Mouse (Mus musculus) embryonic facial prominence, embryonic 12.5 days (tissue): ENCODE data around the gene Lama1. TPM values are rescaled to one million over a fixed set of nuclear protein-coding genes. Genes with fewer than 3 reads are reported as not detected.
"Not testable (repeated sequence)": the region's sequence is repeated elsewhere in the genome, so short reads cannot be mapped to it uniquely, and the experiment has no call there.

Experiments used
- ATAC-seq: fragments of 200-750 bp; cut with Nextera tagmentation; 2 replicates; pipeline ENCODE4 v1.8.0; 2017; ENCODE audit not compliant: insufficient number of reproducible peaks, insufficient read depth, low FRiP score, low TSS enrichment
- H3K27ac ChIP-seq: fragments of 300-500 bp; sonication (generic); 2 replicates; pipeline ENCODE4 v1.5.1; 2016; ENCODE audit warnings: mild to moderate bottlenecking
- H3K27me3 ChIP-seq: fragments of 300-500 bp; sonication (generic); 2 replicates; pipeline ENCODE4 v1.6.1; 2016; ENCODE audit warnings: mild to moderate bottlenecking, moderate library complexity
- H3K36me3 ChIP-seq: fragments of 300-500 bp; sonication (generic); 2 replicates; pipeline ENCODE4 v1.6.1; 2016; ENCODE audit warnings: mild to moderate bottlenecking
- H3K4me1 ChIP-seq: fragments of 300-500 bp; sonication (generic); 2 replicates; pipeline ENCODE4 v1.6.1; 2016
- H3K4me2 ChIP-seq: fragments of 300-500 bp; sonication (generic); replicated peaks from 2 replicates; pipeline ENCODE4 v1.6.1; 2016; ENCODE audit warnings: mild to moderate bottlenecking, moderate library complexity
- H3K4me3 ChIP-seq: fragments of 300-500 bp; sonication (generic); 2 replicates; pipeline ENCODE4 v1.5.1; 2016; ENCODE audit warnings: mild to moderate bottlenecking
- H3K9ac ChIP-seq: fragments of 300-500 bp; sonication (generic); 2 replicates; pipeline ENCODE4 v1.6.1; 2016; ENCODE audit warnings: mild to moderate bottlenecking, moderate library complexity
- H3K9me3 ChIP-seq: fragments of 300-500 bp; sonication (generic); 2 replicates; pipeline ENCODE4 v1.6.1; 2016; ENCODE audit warnings: mild to moderate bottlenecking, moderate library complexity
- WGBS: fragments of 180-500 bp; shearing (Covaris S2); methylation state at CpG from one replicate; pipeline ENCODE4 v1.1.7; 2016; 5-methylcytosine and 5-hydroxymethylcytosine counted together
- polyA plus RNA-seq: library from polyadenylated mRNA; unstranded; fragments of >200 nt; fragmentation: Nextera tagmentation; extraction: Ambion mirVana; gene quantifications from 2 replicates; pipeline ENCODE4 v1.2.1, GENCODE M21; 2016

Gene Lama1
- polyA plus RNA-seq, 1 experiment from 2014 or later = 8.0 TPM

DNA sequence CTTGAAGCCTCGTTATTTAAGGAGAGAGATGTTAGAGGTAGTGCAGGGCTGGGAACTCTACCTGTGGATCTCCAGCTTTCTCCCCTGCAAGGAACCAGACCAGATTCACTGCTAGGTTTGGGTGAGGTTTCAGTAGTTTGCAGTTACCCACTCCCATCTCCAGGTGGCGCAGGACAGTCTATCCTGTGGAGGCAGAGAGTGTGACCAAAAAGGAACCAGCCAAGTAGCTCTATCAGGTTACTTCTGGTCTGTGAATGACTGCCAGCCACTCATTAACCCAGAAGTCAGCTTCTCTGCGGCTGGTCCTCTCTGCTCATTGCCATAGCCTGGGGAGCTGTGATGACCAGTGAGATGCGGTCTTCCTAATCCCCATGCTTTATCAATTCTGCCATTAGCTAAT lies 82.8 kb downstream of the Lama1 start:
- H3K9ac ChIP-seq = no peak overlapping the region
- H3K36me3 ChIP-seq = peaks cover 3% of the 10 kb centered on the region; the same call in 1 of the 2 replicates
- H3K27ac ChIP-seq = no peak overlapping the region
- 0 out of 2 replicates have a peak, but pooled peaks have one; percentile 60 for ATAC-seq
- H3K27me3 ChIP-seq = no peaks in the 10 kb centered on the region
- H3K9me3 ChIP-seq = no peaks in the 10 kb centered on the region
- WGBS = 46% methylated on average over 4 of the region's 4 CpGs
- no peaks in the 10 kb centered on the region for H3K4me1 ChIP-seq
- H3K4me2 ChIP-seq = no peak overlapping the region
- no peak overlapping the region for H3K4me3 ChIP-seq

DNA sequence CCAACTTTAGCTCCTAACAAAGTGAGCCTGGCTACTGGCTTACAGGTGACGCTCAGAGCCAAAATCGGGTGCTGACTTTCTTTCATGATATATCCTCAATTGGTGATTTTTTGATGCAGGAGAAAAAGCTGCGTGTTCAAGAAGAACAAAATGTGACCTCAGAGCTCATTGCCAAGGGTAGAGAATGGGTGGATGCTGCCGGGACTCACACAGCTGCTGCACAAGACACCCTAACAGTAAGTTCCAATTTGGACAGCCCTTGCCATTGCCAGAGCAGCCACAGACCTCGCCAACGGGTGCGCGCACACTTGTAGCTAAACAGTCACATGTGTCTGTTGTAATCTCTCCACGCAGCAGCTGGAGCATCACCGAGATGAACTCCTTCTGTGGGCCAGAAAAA lies 94.0 kb downstream of the Lama1 start:
- 93% methylated on average over 10 of the region's 10 CpGs for WGBS
- Histone ChIP-seq H3K4me1 (no peaks in the 10 kb centered on the region), H3K36me3 (peaks cover 20% of the 10 kb centered on the region), H3K4me2 (no peak overlapping the region), H3K27me3 (no peaks in the 10 kb centered on the region), H3K27ac (no peak overlapping the region), H3K9me3 (no peaks in the 10 kb centered on the region), H3K9ac (no peak overlapping the region), H3K4me3 (no peak overlapping the region)
- no peak for ATAC-seq

DNA sequence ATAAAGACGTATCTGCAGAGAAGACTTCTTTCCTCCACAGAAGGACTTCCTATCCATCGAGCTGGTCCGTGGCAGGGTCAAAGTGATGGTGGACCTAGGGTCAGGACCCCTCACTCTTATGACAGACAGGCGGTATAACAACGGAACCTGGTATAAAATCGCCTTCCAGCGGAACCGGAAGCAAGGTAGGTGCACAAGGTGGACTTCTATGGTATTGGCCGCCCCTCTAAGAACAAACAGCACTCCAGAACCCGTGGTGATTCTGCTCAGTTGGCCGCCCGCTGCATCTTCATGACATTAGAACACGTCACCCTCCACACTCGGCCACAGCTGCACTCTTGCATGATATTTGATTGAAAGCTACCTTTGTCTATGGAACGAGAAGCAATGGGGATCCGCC lies 112.1 kb downstream of the Lama1 start:
- H3K27ac ChIP-seq = no peak overlapping the region
- WGBS = 94% methylated on average over 16 of the region's 16 CpGs
- H3K36me3 ChIP-seq = 0 out of 2 replicates have a peak, but pooled peaks cover 12% of the 10 kb centered on the region
- H3K4me3 ChIP-seq = no peak overlapping the region
- H3K27me3 ChIP-seq = no peaks in the 10 kb centered on the region
- H3K4me2 ChIP-seq = no peak overlapping the region
- H3K9ac ChIP-seq = no peak overlapping the region
- no peaks in the 10 kb centered on the region for H3K4me1 ChIP-seq
- no peaks in the 10 kb centered on the region for H3K9me3 ChIP-seq
- no peak for ATAC-seq

DNA sequence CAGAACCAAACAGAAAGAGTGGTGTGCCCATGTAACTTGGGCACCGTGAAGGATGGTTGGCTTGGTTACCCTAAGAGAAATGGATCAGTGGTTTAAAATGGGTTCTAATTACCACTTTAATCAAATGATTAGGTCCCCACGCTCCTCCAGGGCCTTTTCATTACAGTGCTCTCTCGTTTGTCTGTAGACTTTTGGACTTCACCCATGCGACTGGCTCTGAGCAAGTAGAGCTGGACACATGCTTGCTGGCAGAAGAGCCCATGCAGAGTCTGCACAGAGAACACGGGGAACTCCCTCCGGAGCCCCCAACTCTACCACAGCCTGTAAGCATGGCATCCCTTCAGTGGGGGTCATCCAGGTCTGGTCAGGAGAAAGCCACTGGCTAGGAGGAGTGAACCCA lies 116.6 kb downstream of the Lama1 start:
- Histone ChIP-seq H3K4me3 (no peak overlapping the region), H3K4me1 (no peaks in the 10 kb centered on the region), H3K9me3 (no peaks in the 10 kb centered on the region), H3K36me3 (peaks cover 28% of the 10 kb centered on the region; the same call in 1 of the 2 replicates), H3K27me3 (no peaks in the 10 kb centered on the region), H3K27ac (no peak overlapping the region), H3K9ac (no peak overlapping the region), H3K4me2 (no peak overlapping the region)
- no peak for ATAC-seq
- WGBS = 87% methylated on average over 6 of the region's 6 CpGs

DNA sequence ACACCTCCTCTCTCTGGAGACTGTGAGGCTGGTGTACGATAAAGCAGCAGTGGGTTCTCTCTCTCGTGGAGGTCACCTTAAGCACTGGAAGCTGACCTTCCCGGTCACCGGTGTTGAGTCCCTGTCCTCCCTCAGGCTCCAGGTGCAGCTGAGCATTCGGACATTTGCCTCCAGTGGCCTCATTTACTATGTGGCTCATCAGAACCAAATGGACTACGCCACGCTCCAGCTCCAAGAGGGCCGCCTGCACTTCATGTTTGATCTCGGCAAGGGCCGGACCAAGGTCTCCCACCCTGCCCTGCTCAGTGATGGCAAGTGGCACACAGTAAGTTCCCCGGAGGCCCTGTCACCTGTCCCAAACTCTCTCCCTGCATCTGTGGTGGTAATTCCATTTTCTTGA lies 118.7 kb downstream of the Lama1 start:
- Histone ChIP-seq H3K27me3 (no peaks in the 10 kb centered on the region), H3K4me3 (no peak overlapping the region), H3K4me1 (no peaks in the 10 kb centered on the region), H3K36me3 (peaks cover 28% of the 10 kb centered on the region; the same call in 1 of the 2 replicates), H3K27ac (no peak overlapping the region), H3K9ac (no peak overlapping the region), H3K9me3 (no peaks in the 10 kb centered on the region), H3K4me2 (no peak overlapping the region)
- 94% methylated on average over 11 of the region's 11 CpGs for WGBS
- ATAC-seq = no peak

DNA sequence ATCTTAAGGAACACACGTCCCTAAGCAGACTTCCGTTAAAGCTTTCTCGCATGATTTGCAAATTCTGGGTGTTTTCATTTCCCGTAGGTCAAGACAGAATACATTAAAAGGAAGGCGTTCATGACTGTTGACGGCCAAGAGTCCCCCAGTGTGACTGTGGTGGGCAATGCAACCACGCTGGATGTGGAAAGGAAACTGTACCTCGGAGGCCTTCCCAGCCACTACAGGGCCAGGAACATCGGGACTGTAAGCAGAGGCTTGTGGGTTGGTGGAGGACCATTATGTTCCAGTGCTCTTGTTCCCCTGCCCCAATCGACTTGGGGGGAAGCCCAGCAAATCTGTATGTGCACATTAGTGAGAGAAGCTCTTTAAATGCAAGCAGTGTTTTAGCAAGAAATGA lies 119.9 kb downstream of the Lama1 start:
- H3K4me2 ChIP-seq = no peak overlapping the region
- no peaks in the 10 kb centered on the region for H3K27me3 ChIP-seq
- H3K4me1 ChIP-seq = no peaks in the 10 kb centered on the region
- H3K4me3 ChIP-seq = no peak overlapping the region
- H3K9ac ChIP-seq = no peak overlapping the region
- no peaks in the 10 kb centered on the region for H3K9me3 ChIP-seq
- H3K27ac ChIP-seq = no peak overlapping the region
- ATAC-seq = no peak
- H3K36me3 ChIP-seq = peaks cover 24% of the 10 kb centered on the region; the same call in 1 of the 2 replicates
- WGBS = 92% methylated on average over 10 of the region's 10 CpGs

DNA sequence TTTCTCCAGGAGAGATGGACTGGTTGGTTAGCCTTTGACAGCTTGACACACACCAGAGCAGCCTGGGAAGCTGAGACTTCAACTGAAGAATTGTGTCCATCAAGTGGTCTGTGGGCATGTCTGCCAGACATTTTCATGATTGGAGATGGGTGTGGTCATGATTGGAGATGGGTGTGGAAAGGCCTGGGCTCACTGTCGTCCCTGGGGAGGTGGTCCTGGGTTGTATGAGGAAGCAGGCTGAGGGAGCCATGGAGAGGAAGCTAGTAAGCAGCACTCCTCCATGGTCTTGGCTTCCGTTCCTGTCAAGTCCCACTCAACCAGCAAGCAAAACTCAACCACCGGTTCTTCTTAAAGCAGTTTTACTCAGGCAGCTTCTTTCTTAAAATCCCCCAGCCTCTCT lies 130.4 kb downstream of the Lama1 start:
- H3K27ac ChIP-seq = no peak overlapping the region
- ATAC-seq = no peak
- no peak overlapping the region for H3K9ac ChIP-seq
- no peak overlapping the region for H3K4me3 ChIP-seq
- no peaks in the 10 kb centered on the region for H3K27me3 ChIP-seq
- H3K4me2 ChIP-seq = no peak overlapping the region
- no peaks in the 10 kb centered on the region for H3K4me1 ChIP-seq
- WGBS = 94% methylated on average over 3 of the region's 3 CpGs
- peaks cover 12% of the 10 kb centered on the region; the same call in 1 of the 2 replicates for H3K9me3 ChIP-seq
- H3K36me3 ChIP-seq = no peaks in the 10 kb centered on the region

DNA sequence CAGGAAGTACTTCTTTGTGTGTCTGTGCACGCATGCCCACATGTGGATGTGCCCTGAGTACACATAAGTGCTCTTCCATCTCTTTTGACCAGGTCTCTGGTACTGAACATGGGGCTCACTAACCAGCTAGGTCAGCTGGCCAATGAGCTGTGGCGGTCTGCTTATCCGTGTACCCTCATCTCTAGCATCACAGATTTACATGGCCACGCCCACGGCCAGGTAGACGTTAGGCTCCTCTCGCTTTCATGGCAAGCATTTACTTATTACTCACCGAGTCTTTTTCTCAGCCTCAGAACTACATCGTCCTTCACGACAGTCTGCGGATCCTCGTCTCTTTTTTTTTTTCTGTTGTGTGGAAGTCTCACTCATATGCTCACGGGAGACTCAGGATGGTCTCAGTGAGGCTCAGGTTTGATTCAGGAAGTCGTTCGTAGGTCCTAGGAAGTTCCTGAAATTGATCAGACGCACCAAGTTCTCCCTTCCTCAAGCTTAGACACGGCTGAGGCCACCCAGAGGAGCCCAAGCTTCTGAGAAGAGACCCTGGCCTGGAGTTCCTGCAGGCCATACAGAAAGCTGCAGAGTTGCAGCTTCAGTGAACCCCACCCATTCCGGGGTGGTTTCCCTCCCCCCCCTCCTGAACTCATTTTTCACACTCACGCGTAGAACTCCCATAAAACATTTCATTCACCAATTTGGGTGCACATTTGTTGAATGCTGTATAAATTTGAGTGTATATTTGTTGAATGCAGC lies 139.3 kb downstream of the Lama1 start:
- WGBS = 94% methylated on average over 20 of the region's 20 CpGs
- Histone ChIP-seq H3K27ac (no peak overlapping the region), H3K4me3 (no peak overlapping the region), H3K36me3 (peaks cover 2% of the 10 kb centered on the region), H3K4me1 (no peaks in the 10 kb centered on the region), H3K27me3 (no peaks in the 10 kb centered on the region), H3K9ac (no peak overlapping the region), H3K9me3 (no peaks in the 10 kb centered on the region), H3K4me2 (no peak overlapping the region)
- ATAC-seq = no peak

DNA sequence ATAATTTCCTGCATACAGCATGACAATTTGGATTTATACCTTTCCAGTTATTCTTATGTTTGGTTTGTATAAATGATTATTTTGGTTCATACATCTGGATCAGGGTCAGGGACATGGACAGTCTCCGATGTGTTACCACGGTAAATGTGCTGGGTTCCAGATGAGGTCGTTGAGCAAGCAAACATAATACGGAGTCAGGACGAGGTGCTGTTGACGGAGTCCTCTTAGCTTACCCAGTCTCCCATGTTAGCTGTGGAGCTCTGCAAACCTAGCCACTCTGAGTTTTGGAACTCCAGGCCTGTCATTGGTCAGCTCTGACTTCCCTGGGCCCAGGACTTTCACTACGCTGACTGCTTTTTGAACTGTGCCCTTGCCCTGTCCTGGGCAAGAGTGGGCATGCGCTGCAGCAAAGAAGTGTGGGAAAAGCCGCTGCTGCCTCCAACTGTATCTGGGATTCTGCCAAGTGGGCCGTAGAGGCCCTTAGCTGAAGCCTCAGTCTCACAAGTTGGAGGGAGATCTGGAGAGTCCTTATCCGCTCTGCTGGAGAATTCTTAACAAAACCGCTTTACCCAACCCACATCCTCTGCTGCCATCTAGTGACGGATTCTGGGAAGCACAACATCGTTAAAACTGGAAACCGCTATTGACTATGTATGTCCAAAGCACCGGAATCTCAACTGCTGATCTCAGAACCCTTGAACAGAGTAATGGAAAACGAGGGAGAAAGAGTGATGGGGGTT lies 140.5 kb downstream of the Lama1 start:
- Histone ChIP-seq H3K27ac (no peak overlapping the region), H3K4me3 (no peak overlapping the region), H3K36me3 (peaks cover 9% of the 10 kb centered on the region), H3K4me1 (no peaks in the 10 kb centered on the region), H3K9ac (no peak overlapping the region), H3K27me3 (no peaks in the 10 kb centered on the region), H3K4me2 (no peak overlapping the region), H3K9me3 (no peaks in the 10 kb centered on the region)
- WGBS = 64% methylated on average over 17 of the region's 17 CpGs
- no peak for ATAC-seq

DNA sequence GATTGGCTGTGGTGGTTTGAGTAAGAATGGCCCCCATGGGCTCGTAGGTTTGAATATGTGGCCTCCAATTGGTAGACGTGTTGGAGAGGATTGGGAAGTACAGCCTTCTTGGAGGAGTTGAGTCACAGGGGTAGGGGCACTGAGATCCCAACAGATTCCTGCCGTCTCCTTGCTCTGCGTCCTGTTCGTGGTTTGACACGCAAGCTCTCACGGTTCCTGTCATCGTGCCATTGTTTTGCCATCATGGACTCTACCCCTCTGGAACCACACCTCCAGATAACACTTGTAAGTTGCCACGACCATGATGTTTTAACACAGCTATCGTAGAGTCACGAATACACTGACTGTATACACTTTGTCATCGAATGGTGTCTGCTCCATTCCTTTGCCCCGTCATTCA lies 141.9 kb downstream of the Lama1 start:
- Histone ChIP-seq H3K9ac (no peak overlapping the region), H3K9me3 (no peaks in the 10 kb centered on the region), H3K4me3 (no peak overlapping the region), H3K4me2 (no peak overlapping the region), H3K36me3 (peaks cover 18% of the 10 kb centered on the region), H3K27me3 (no peaks in the 10 kb centered on the region), H3K27ac (no peak overlapping the region), H3K4me1 (no peaks in the 10 kb centered on the region)
- ATAC-seq = no peak
- WGBS = 92% methylated on average over 13 of the region's 13 CpGs

DNA sequence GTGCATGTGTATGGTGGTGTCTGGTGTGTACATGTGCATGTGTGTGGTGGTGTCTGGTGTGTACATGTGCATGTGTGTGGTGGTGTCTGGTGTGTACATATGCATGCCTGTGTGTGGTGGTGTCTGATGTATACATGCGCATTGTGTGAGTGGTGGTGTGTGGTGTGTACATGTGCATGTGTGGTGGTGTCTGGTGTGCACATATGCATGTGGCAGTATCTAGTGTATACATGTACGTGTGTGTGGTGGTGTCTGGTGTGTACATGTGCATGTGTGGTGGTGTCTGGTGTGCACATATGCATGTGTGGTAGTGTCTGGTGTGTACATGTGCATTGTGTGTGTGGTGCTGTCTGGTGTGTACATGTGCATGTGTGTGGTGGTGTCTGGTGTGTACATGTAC lies 144.4 kb downstream of the Lama1 start:
- not testable (repeated sequence) for ATAC-seq, H3K4me1 ChIP-seq, H3K27me3 ChIP-seq, H3K4me3 ChIP-seq, H3K4me2 ChIP-seq, H3K27ac ChIP-seq, H3K9me3 ChIP-seq, H3K9ac ChIP-seq
- H3K36me3 ChIP-seq = peaks cover 35% of the 10 kb centered on the region
- WGBS = 96% methylated on average over 2 of the region's 2 CpGs

DNA sequence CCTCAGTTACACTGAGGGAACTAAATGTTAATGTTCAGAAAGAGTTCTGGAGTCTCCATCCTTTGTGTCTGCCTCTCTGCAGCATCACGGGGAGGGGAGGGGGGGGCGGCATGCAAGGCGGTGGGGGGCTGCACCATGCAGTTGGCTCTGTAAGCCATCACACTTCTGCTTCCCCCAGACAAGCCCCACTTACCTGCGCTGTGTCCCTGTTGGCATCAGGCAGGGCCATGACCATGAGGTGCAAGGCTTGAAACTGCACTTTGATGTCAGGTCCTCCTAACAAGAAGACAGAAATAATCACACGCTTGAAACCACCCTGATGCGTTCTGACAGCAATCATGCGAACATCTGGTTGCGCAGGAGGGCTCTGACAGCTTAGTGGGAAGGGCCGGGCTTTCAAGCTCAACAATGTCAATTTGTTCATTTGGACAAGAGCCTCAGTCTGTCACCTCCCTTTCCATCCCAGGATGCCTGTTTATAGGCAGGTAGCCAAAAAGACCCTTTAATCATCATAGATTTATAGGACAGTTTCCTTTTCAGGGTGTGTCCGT lies 164.1 kb downstream of the Lama1 start:
- H3K4me2 ChIP-seq = no peak overlapping the region
- WGBS = 88% methylated on average over 10 of the region's 10 CpGs
- no peak overlapping the region for H3K9ac ChIP-seq
- H3K36me3 ChIP-seq = peaks cover 79% of the 10 kb centered on the region
- ATAC-seq = no peak
- H3K9me3 ChIP-seq = no peaks in the 10 kb centered on the region
- H3K27me3 ChIP-seq = no peaks in the 10 kb centered on the region
- H3K4me1 ChIP-seq = peaks cover 12% of the 10 kb centered on the region
- no peak overlapping the region for H3K4me3 ChIP-seq
- no peak overlapping the region for H3K27ac ChIP-seq
